Mouse (Mus musculus): ENCODE data around the gene Pla2g1b.

DNA sequence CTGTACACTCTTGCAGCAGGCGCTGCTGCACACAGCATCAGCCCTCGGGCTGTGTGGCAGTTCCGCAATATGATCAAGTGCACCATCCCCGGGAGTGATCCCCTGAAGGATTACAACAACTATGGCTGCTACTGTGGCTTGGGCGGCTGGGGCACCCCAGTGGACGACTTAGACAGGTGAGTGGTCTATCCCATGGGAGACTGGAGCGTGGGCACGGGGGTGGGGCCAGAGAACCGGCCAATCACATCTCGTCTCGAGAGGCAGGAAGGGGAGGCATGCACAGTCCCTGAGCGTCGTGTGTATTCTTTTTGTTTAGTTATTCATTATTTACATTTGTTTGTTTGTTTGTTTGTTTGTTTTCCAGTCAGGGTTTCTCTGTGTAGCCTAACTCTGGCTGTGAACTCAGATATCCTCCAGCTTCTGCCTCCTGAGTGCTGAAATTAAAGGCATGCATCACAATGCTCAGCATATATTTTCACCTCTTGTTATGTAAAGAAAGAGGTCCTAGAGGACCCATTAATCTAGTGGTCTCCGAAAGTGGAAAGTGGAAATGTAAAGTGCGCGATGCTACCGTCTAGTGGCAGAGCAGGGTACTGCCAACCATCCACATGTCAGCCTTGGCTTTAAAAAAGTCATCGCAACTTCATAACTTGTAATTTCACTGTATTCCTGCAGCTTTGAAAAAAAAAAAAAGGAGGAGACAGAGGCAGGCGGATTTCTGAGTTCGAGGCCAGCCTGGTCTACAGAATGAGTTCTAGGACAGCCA lies 4.9 kb downstream of the Pla2g1b start:
- TF ChIP-seq EP300 (IDR thresholded peaks at IDR 0.05; ENCODE audit: insufficient read depth, low read depth, low read length) (no peak), POLR2A (IDR thresholded peaks at IDR 0.05; ENCODE audit: insufficient read depth, low read length) (no peak), CTCF (IDR thresholded peaks at IDR 0.05; ENCODE audit: low read depth, low read length) (peak; percentile 77)
